Mouse (Mus musculus) embryonic facial prominence, embryonic 15.5 days (tissue): Measurements from ENCODE around the gene Slc35e3. TPM values are rescaled to one million over a fixed set of nuclear protein-coding genes. Genes with fewer than 3 reads are reported as not detected.
"Not testable (repeated sequence)": the region's sequence is repeated elsewhere in the genome, so short reads cannot be mapped to it uniquely, and the experiment has no call there.

Experiments used
- ATAC-seq: fragments of 200-750 bp; cut with Nextera tagmentation; 2 replicates; pipeline ENCODE4 v1.8.0; 2017; ENCODE audit warnings: low read depth, moderate TSS enrichment; ENCODE audit not compliant: insufficient number of reproducible peaks, low FRiP score, low TSS enrichment
- H3K27ac ChIP-seq: fragments of 300-500 bp; sonication (generic); replicated peaks from 2 replicates; pipeline ENCODE4 v1.5.1; 2015; ENCODE audit warnings: mild to moderate bottlenecking, inconsistent platforms
- H3K27me3 ChIP-seq: fragments of 300-500 bp; sonication (generic); 2 replicates; pipeline ENCODE4 v1.6.1; 2015; ENCODE audit warnings: inconsistent platforms
- H3K36me3 ChIP-seq: fragments of 300-500 bp; sonication (generic); 2 replicates; pipeline ENCODE4 v1.6.1; 2015; ENCODE audit warnings: mild to moderate bottlenecking, inconsistent platforms
- H3K4me1 ChIP-seq: fragments of 300-500 bp; sonication (generic); 2 replicates; pipeline ENCODE4 v1.6.1; 2015; ENCODE audit warnings: inconsistent platforms
- H3K4me2 ChIP-seq: fragments of 300-500 bp; sonication (generic); replicated peaks from 2 replicates; pipeline ENCODE4 v1.6.1; 2015; ENCODE audit warnings: mild to moderate bottlenecking, inconsistent platforms
- H3K4me3 ChIP-seq: fragments of 300-500 bp; sonication (generic); replicated peaks from 2 replicates; pipeline ENCODE4 v1.5.1; 2015; ENCODE audit warnings: mild to moderate bottlenecking, inconsistent platforms
- H3K9ac ChIP-seq: fragments of 300-500 bp; sonication (generic); 2 replicates; pipeline ENCODE4 v1.6.1; 2015; ENCODE audit warnings: inconsistent platforms
- H3K9me3 ChIP-seq: fragments of 300-500 bp; sonication (generic); replicated peaks from 2 replicates; pipeline ENCODE4 v1.6.1; 2016; ENCODE audit warnings: inconsistent platforms
- WGBS: fragments of 180-500 bp; shearing (Covaris S2); methylation state at CpG from one replicate; pipeline ENCODE4 v1.1.7; 2015; 5-methylcytosine and 5-hydroxymethylcytosine counted together
- polyA plus RNA-seq: library from polyadenylated mRNA; unstranded; fragments of >200 nt; fragmentation: Nextera tagmentation; extraction: Ambion mirVana; gene quantifications from 2 replicates; pipeline ENCODE4 v1.2.1, GENCODE M21; 2015

Slc35e3 gene
- polyA plus RNA-seq, 1 experiment from 2014 or later: 22.7 TPM

DNA sequence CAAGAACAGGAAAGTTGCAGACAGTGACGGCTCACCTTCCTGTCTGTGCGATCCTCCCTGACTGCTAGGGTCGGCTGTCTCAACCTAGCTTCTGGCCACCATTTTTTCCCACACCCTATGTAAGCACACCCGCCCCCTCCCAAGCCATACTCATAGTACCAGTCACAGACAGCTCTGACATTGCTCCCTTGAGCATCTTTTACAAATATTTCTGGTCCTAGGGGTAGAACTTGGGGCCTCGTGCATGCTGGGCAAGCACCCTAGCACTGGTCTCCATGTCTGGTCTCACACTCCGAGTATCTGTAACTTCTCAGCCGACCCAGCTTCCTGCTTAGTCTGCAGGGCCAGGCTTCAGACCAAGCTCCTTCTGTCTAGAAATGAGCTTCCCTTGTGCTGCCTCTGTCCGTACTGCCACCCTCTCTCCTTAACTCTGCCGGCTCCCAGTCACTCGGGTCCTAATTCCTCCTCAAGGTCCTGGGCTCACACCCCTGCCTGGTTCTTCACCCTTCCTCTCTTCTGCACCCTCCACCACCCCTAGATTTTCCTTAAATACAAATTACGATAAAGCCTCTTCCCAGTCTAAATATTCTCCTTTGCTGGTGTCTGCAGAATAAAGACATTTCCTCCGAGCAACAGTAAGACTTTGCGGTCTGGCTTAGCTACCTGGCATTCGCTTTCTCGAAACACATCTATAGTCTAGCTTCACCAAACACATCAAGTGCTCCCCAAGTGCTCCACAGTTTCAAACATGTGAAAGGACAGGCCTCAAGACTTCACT, 4.3 kb downstream of the Slc35e3 start:
- Histone ChIP-seq H3K4me3 (no peak overlapping the region), H3K4me2 (no peak overlapping the region; the same call in 1 of the 2 replicates)

DNA sequence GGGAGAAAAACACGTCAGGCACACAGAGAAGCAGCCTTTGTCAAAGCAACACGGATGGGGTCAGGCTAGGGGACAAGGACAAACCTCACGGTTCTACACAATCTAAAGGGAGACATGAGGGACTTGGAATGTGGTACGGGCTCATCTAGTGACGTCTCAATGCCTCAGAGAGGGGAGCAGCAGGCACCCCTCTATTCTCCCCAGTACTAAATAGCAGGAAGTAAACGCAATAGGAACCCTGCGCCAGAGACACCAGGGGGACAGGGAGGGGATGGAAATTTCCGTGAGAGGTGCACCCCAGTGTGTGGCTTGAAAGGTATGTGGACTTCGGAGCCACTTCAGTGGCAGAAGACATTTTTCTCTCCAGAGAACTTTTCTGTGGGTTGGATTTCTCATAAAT, 5.2 kb downstream of the Slc35e3 start:
- 80% methylated on average over 9 of the region's 9 CpGs for WGBS
- H3K9me3 ChIP-seq: no peaks in the 10 kb centered on the region
- no peak for ATAC-seq
- H3K4me2 ChIP-seq: no peak overlapping the region
- H3K4me1 ChIP-seq: peaks cover 8% of the 10 kb centered on the region
- no peak overlapping the region for H3K9ac ChIP-seq
- no peak overlapping the region for H3K4me3 ChIP-seq
- H3K36me3 ChIP-seq: peaks cover 43% of the 10 kb centered on the region
- no peaks in the 10 kb centered on the region for H3K27me3 ChIP-seq
- peak overlapping the region; percentile 72; the same call in 1 of the 2 replicates for H3K27ac ChIP-seq

More for the DNA sequence above, 4.3 kb downstream of the Slc35e3 start:
- Histone ChIP-seq H3K27ac (peak overlapping the region; percentile 72), H3K36me3 (peaks cover 34% of the 10 kb centered on the region), H3K9ac (no peak overlapping the region), H3K4me1 (peaks cover 8% of the 10 kb centered on the region), H3K27me3 (no peaks in the 10 kb centered on the region), H3K9me3 (no peaks in the 10 kb centered on the region)
- WGBS: 66% methylated on average over 15 of the region's 15 CpGs
- no peak for ATAC-seq

DNA sequence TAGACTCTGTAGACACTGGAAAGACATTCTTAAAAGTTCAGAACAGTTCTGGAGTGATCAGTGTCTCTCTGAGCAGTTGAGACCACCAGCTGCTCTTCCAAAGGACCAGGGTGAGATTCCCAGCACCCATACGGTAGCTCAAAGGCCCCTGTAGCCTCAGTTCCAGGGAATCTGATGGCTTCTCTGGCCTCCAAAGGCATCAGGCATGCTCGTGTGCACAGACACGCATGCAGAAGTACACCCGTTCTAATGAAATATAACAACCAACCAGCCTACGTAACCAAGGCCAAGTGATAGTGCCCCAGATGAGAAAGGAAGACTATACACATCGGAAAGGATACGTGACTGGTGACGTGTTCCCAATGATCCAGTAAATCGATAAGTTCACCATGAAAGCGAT, 6.0 kb downstream of the Slc35e3 start:
- Histone ChIP-seq H3K27me3 (no peaks in the 10 kb centered on the region), H3K9me3 (no peaks in the 10 kb centered on the region), H3K4me3 (no peak overlapping the region), H3K4me1 (peaks cover 5% of the 10 kb centered on the region), H3K36me3 (peaks cover 43% of the 10 kb centered on the region), H3K9ac (no peak overlapping the region), H3K27ac (no peak overlapping the region), H3K4me2 (no peak overlapping the region)
- no peak for ATAC-seq
- 96% methylated on average over 10 of the region's 10 CpGs for WGBS

DNA sequence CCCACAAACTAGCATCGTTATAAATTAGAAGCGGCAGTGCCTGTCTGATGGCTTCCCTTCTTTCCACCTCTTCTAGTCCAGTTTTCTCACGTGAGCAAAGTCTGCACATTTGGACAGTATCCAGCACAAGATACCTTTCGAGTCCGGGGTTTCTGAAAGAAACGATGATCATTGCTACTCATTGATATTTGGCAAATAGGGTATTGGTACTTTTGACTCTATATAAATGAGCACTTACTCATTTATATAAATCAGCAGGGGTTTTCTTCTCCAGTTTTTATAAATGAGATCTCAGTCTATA, 6.6 kb downstream of the Slc35e3 start:
- 94% methylated on average over 6 of the region's 6 CpGs for WGBS
- H3K36me3 ChIP-seq: peaks cover 43% of the 10 kb centered on the region
- no peak overlapping the region for H3K27ac ChIP-seq
- no peak for ATAC-seq
- H3K27me3 ChIP-seq: no peaks in the 10 kb centered on the region
- no peaks in the 10 kb centered on the region for H3K9me3 ChIP-seq
- no peak overlapping the region for H3K4me3 ChIP-seq
- H3K4me2 ChIP-seq: no peak overlapping the region
- no peaks in the 10 kb centered on the region for H3K4me1 ChIP-seq
- H3K9ac ChIP-seq: no peak overlapping the region

DNA sequence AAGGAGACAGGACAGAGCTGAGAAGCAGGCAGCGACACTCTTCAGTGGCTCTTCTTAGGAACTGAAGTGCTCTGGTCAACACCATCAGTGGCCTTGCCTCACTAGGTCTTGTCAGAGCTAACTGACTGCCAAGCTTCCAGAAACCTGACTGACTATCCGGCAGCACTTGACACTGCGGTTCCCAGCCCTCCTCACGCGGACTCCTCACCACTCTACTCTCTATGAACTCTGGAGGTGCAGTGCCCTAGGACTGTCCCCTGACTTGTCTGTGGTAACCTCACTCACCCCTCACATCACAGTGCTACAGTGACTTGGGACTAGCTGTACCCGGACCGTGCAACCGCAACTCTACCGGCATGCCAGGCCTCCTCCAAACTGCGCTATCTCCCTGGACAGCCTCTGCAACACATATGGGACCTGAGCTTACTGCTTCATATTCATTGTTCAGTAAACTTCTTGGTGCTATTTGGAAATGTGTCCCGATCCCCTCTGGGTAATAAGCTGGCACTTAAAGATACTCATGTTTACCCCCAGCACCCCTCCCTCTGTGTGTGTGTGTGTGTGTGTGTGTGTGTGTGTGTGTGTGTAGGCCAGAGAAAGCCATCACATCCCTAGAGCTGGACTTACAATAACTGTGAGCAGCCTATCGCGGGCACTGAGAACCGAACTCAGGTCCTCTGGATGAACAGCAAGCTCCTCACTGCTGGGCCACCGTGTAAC, 7.1 kb downstream of the Slc35e3 start:
- no peak overlapping the region for H3K9ac ChIP-seq
- no peak overlapping the region for H3K4me2 ChIP-seq
- no peaks in the 10 kb centered on the region for H3K27me3 ChIP-seq
- no peaks in the 10 kb centered on the region for H3K9me3 ChIP-seq
- ATAC-seq: no peak
- H3K4me3 ChIP-seq: no peak overlapping the region
- 91% methylated on average over 15 of the region's 15 CpGs for WGBS
- H3K36me3 ChIP-seq: peaks cover 43% of the 10 kb centered on the region
- H3K27ac ChIP-seq: no peak overlapping the region
- H3K4me1 ChIP-seq: no peaks in the 10 kb centered on the region

DNA sequence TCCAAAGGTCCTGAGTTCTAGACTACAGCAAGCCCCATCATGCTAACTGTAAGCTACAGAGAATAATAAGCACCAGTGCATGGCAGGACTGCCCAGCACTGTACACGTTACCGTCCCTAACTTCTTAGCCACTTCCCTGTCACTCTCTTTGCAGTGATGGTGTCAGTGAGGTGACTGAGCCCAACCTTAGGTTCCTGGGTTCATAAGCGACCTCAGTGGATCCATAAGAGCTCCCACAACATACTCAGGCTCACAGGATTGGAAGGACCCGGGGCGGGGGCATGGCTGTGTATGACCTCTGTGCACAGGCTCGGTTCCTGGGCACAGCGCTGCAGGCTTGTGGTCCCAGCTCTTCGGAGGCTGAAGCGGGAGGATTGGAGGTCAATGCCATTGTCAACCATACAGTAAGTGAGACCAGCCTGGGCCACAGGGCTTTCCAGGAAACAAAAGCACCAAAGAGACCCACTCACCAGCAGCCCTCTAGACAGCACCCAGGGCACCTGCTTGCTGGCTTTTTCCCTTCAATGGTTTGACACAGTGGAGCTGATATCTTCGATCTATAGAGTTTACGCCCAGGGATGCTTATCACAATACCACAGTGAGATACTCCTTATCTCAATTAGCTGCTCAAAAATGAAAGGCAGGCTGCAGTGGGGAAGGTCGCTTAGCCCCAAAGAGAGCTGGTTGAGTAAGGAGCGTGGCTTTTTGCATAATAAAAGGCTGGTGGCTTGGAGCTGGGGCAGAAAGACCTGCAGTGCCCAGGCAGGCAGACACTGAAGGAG, 7.8 kb downstream of the Slc35e3 start:
- Histone ChIP-seq H3K27ac (no peak overlapping the region), H3K36me3 (peaks cover 43% of the 10 kb centered on the region), H3K4me3 (no peak overlapping the region), H3K4me1 (no peaks in the 10 kb centered on the region), H3K9ac (no peak overlapping the region), H3K4me2 (no peak overlapping the region), H3K27me3 (no peaks in the 10 kb centered on the region), H3K9me3 (no peaks in the 10 kb centered on the region)
- 88% methylated on average over 13 of the region's 13 CpGs for WGBS
- ATAC-seq: no peak

DNA sequence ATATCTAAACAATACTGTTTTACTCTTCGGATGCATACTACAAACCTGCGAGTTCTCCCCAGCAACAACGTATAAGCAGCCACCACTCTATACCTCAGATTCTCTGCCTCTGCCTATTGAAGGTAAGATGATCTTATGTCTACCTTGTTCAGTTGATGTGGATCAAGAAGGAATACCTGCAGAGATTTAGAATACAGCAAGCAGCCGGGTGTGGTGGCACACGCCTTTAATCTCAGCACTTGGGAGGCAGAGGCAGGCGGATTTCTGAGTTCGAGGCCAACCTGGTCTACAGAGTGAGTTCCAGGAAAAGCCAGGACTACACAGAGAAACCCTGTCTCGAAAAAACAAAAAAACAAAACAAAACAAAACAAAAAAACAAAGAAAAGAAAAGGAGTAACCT, 8.7 kb downstream of the Slc35e3 start:
- not testable (repeated sequence) for ATAC-seq, H3K9ac ChIP-seq, H3K4me2 ChIP-seq, H3K4me3 ChIP-seq, H3K9me3 ChIP-seq, H3K4me1 ChIP-seq, H3K27me3 ChIP-seq, H3K27ac ChIP-seq
- peaks cover 43% of the 10 kb centered on the region for H3K36me3 ChIP-seq
- 94% methylated on average over 8 of the region's 8 CpGs for WGBS

DNA sequence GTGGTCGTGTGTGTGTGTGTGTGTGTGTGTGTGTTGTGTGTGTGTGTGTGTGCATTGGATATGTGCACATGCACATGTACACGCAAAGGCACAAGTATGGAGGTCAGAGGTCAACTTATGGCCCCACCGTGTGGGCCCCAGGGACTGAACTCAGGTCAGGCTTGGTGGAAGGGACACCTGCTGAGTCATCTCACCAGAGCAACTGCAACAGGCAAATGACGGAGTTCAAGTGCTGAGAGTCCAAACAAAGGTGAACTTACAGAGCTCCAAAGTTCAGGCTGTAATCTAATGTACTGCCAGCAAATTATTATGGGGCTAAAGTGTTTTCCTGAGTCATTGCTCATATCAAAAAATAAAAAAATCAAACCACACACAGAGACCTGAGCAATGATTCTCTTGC, 9.1 kb downstream of the Slc35e3 start:
- H3K4me1 ChIP-seq: no peaks in the 10 kb centered on the region
- no peaks in the 10 kb centered on the region for H3K9me3 ChIP-seq
- no peaks in the 10 kb centered on the region for H3K27me3 ChIP-seq
- H3K36me3 ChIP-seq: peaks cover 43% of the 10 kb centered on the region
- no peak overlapping the region for H3K9ac ChIP-seq
- 84% methylated on average over 4 of the region's 4 CpGs for WGBS
- H3K27ac ChIP-seq: no peak overlapping the region
- no peak overlapping the region for H3K4me3 ChIP-seq
- ATAC-seq: no peak
- no peak overlapping the region for H3K4me2 ChIP-seq

DNA sequence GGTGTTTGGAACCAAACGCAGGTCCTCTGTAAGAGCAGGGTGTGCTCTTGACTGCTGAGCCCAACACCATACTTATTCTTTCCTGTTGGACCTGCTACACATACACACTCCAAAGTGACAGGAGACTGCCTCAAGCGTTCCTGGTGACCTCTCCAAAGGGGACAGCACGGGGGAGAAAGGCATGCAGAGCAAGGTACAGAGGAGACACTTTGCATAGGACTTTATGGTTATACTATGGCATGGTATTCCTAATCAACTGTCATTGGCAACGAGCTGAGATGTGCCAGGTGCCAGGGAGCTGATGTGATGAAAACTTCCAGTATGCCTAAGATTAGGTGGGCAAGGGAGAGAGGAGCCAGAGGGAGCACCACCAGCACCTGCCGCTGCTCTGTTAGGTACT, 9.6 kb downstream of the Slc35e3 start:
- no peak overlapping the region for H3K27ac ChIP-seq
- no peak overlapping the region for H3K9ac ChIP-seq
- H3K9me3 ChIP-seq: no peaks in the 10 kb centered on the region
- H3K4me2 ChIP-seq: no peak overlapping the region
- 86% methylated on average over 5 of the region's 5 CpGs for WGBS
- ATAC-seq: no peak
- no peak overlapping the region for H3K4me3 ChIP-seq
- no peaks in the 10 kb centered on the region for H3K4me1 ChIP-seq
- H3K36me3 ChIP-seq: peaks cover 43% of the 10 kb centered on the region
- no peaks in the 10 kb centered on the region for H3K27me3 ChIP-seq

DNA sequence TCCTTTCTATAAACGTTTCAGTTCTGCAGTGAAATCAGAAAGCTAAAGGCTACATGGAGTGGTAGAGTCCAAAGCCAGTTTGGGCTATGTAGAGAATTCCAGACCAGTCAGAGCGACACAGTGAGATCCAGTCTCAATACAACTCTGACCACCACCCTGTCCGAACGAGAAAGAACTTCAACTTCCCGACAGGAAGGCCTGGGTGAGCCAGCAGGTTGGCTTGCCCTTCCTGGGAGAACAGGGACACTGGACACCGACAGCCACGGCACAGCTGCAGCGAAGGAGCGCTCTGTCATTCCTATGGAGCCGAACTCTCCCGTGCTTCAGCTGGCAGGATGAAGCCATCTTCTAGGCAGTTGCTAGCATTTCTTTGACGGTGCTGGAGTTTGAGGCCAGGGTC, 10.8 kb downstream of the Slc35e3 start:
- WGBS: 90% methylated on average over 12 of the region's 12 CpGs
- not testable (repeated sequence) for H3K4me3 ChIP-seq, H3K27ac ChIP-seq, H3K9ac ChIP-seq, ATAC-seq, H3K4me1 ChIP-seq, H3K9me3 ChIP-seq, H3K27me3 ChIP-seq, H3K4me2 ChIP-seq
- peaks cover 43% of the 10 kb centered on the region for H3K36me3 ChIP-seq

DNA sequence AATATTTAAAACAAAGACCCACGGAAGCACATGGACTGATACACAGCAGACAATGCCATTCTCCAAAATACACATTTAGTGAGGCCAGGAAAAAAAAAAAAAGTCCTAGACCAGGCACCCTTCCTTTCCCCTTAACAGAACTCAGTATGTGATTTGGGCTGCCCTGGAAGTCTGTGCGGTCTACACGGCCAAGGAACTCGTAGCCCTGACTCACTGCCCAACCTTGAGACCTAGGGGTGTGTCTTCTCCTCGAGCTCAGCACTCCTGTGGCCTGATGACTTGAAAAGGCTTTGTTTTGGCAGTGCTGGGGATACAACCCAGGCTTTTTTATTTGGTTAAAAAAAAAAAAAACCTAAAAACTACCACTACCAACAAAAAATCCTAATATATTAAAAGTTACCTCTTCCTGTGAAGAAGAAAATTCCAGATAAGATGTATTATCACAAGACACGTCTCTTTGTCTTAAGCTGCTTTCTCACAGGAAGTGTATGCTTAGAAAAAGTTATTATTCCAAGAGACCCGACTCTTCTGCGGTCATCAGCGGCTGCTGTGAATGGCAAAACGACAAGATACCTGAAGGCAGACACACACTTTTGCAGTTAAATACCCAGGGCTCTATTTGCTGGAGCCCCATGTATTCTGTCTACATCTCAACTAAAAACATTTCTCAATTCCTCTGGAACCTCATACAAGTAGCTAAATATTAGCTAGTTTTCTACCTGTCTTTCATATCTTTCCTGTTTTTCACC, 11.9 kb downstream of the Slc35e3 start:
- H3K27ac ChIP-seq, H3K4me1 ChIP-seq, H3K9ac ChIP-seq, H3K4me2 ChIP-seq, H3K27me3 ChIP-seq, H3K9me3 ChIP-seq, H3K4me3 ChIP-seq, ATAC-seq: not testable (repeated sequence)
- WGBS: 83% methylated on average over 9 of the region's 10 CpGs
- peaks cover 32% of the 10 kb centered on the region for H3K36me3 ChIP-seq
